Mouse (Mus musculus) ES-E14 (cell line): ENCODE results near the gene Chd6. TPM values are rescaled to one million over a fixed set of nuclear protein-coding genes. Genes with fewer than 3 reads are reported as not detected.

Experiments used
- DNase-seq: peaks from one replicate; pipeline ENCODE4 v3.0.0-alpha.2; 2013; ENCODE audit warnings: low read depth, low spot score
- H3K27ac ChIP-seq: 2 replicates; pipeline ENCODE4 v1.5.1; 2012; ENCODE audit warnings: low read depth, mild to moderate bottlenecking, low read length, moderate library complexity, mixed read lengths; ENCODE audit not compliant: poor library complexity, insufficient read depth, severe bottlenecking
- H3K36me3 ChIP-seq: 2 replicates; pipeline ENCODE4 v1.6.1; 2012; ENCODE audit warnings: mild to moderate bottlenecking, low read length, moderate library complexity, mixed read lengths; ENCODE audit not compliant: control insufficient read depth, poor library complexity, insufficient read depth, severe bottlenecking
- H3K4me1 ChIP-seq, 2 experiments: fragments of 150-350 bp in 1 of 2; sonication (generic) in 1 of 2; 2 replicates each; pipeline ENCODE4 v1.6.1; 2012; ENCODE audit warnings: low read length in 2 of 2, mild to moderate bottlenecking in 1 of 2, mixed read lengths in 1 of 2; ENCODE audit not compliant: control insufficient read depth in 2 of 2, insufficient read depth in 2 of 2, poor library complexity in 1 of 2
- H3K4me3 ChIP-seq, 2 experiments: fragments of 150-350 bp in 1 of 2; sonication (generic) in 1 of 2; 2 replicates each; pipeline ENCODE4 v1.5.1; 2012; ENCODE audit warnings: low read length in 2 of 2, low read depth in 1 of 2, mild to moderate bottlenecking in 1 of 2, mixed read lengths in 1 of 2; ENCODE audit not compliant: insufficient read depth in 1 of 2, poor library complexity in 1 of 2, severe bottlenecking in 1 of 2
- H3K9ac ChIP-seq: 2 replicates; pipeline ENCODE4 v1.6.1; 2012; ENCODE audit warnings: low read depth, mild to moderate bottlenecking, low read length, mixed read lengths; ENCODE audit not compliant: poor library complexity, insufficient read depth, severe bottlenecking
- H3K9me3 ChIP-seq: fragments of 150-350 bp; sonication (generic); 2 replicates; pipeline ENCODE4 v1.6.1; 2012; ENCODE audit warnings: low read depth, mild to moderate bottlenecking, low read length; ENCODE audit not compliant: control insufficient read depth, insufficient read depth
- CHD2 ChIP-seq: IDR thresholded peaks from 2 replicates; pipeline ENCODE4 v1.6.1; 2014; ENCODE audit warnings: mild to moderate bottlenecking, low read depth, low read length, inconsistent platforms
- HCFC1 ChIP-seq: IDR thresholded peaks from 2 replicates; pipeline ENCODE4 v1.6.1; 2012; ENCODE audit warnings: low read length, inconsistent platforms, borderline replicate concordance; ENCODE audit not compliant: insufficient read depth
- MAFK ChIP-seq: IDR thresholded peaks from 2 replicates; pipeline ENCODE4 v1.6.1; 2014; ENCODE audit warnings: mild to moderate bottlenecking, low read depth, low read length, inconsistent platforms; ENCODE audit not compliant: insufficient read depth
- ZC3H11A ChIP-seq: IDR thresholded peaks from 2 replicates; pipeline ENCODE4 v1.6.1; 2012; ENCODE audit warnings: low read depth, mild to moderate bottlenecking, inconsistent platforms, low read length, borderline replicate concordance
- ZNF384 ChIP-seq: IDR thresholded peaks from 2 replicates; pipeline ENCODE4 v1.6.1; 2012; ENCODE audit warnings: low read depth, low read length, inconsistent platforms
- in situ Hi-C, 2 experiments: fragments of 600-800 bp; cut with MboI; formaldehyde crosslinking; loops; one replicate each; pipeline ENCODE4 v1.15.1; 2025; ENCODE audit warnings: low sequenced_read_pairs in 2 of 2, inconsistent platforms in 1 of 2; ENCODE audit not compliant: unreplicated experiment in 2 of 2
- total RNA-seq: library from RNA; depleted of rRNA; stranded (reverse); fragments of 300-350 nt; gene quantifications from 2 replicates; pipeline ENCODE4 v1.2.3, GENCODE M21; 2012

Gene Chd6
- total RNA-seq, 1 experiment = 50.7 TPM

- no peak for DNase-seq
Measured at GRCm38 (mm10) chr2:161058841-161059240, 50.0 kb downstream of the Chd6 start.

GRCm38 (mm10) chr2:161053765-161054164 lies 55.1 kb downstream of the Chd6 start:
- H3K27ac ChIP-seq = no peak overlapping the region
- no peak overlapping the region for H3K9ac ChIP-seq
- peaks cover 8% of the 10 kb centered on the region; the same call in 1 of the 2 replicates for H3K36me3 ChIP-seq
- no peak for DNase-seq
- in situ Hi-C loops = no loop called here
- H3K4me3 ChIP-seq = no peak overlapping the region
- no peaks in the 10 kb centered on the region for H3K4me1 ChIP-seq
- TF ChIP-seq CHD2 (no peak), ZNF384 (no peak), ZC3H11A (no peak), HCFC1 (no peak), MAFK (no peak)
- no peaks in the 10 kb centered on the region for H3K9me3 ChIP-seq

More at GRCm38 (mm10) chr2:161058841-161059240, 50.0 kb downstream of the Chd6 start:
- in situ Hi-C loops = no loop called here
- peaks cover 0 to 3% of the 10 kb centered on the region in 2 experiments; a peak in 1 of 4 replicates for H3K4me1 ChIP-seq
- no peak for TF ChIP-seq ZC3H11A
- no peak for TF ChIP-seq MAFK
- no peak for TF ChIP-seq ZNF384
- TF ChIP-seq CHD2 = no peak
- no peak for TF ChIP-seq HCFC1
- no peaks in the 10 kb centered on the region for H3K9me3 ChIP-seq
- no peak overlapping the region for H3K9ac ChIP-seq
- H3K4me3 ChIP-seq = no peak overlapping the region
- H3K27ac ChIP-seq = no peak overlapping the region
- no peaks in the 10 kb centered on the region for H3K36me3 ChIP-seq

GRCm38 (mm10) chr2:161052175-161052574 lies 56.7 kb downstream of the Chd6 start:
- H3K4me1 ChIP-seq = no peaks in the 10 kb centered on the region
- TF ChIP-seq ZC3H11A (no peak), HCFC1 (no peak)
- H3K27ac ChIP-seq = no peak overlapping the region
- H3K36me3 ChIP-seq = peaks cover 8% of the 10 kb centered on the region; the same call in 1 of the 2 replicates
- no peak overlapping the region for H3K4me3 ChIP-seq
- no peak for DNase-seq
- in situ Hi-C loops = no loop called here
- H3K9ac ChIP-seq = no peak overlapping the region
- no peaks in the 10 kb centered on the region for H3K9me3 ChIP-seq

GRCm38 (mm10) chr2:161049426-161049825 lies 59.4 kb downstream of the Chd6 start:
- H3K9ac ChIP-seq = no peak overlapping the region
- no peaks in the 10 kb centered on the region for H3K4me1 ChIP-seq
- no peak overlapping the region for H3K4me3 ChIP-seq
- DNase-seq = no peak
- no peak for TF ChIP-seq ZC3H11A
- no peak for TF ChIP-seq HCFC1
- TF ChIP-seq MAFK = no peak
- TF ChIP-seq ZNF384 = no peak
- TF ChIP-seq CHD2 = no peak
- in situ Hi-C loops = no loop called here
- H3K27ac ChIP-seq = no peak overlapping the region
- H3K9me3 ChIP-seq = no peaks in the 10 kb centered on the region
- H3K36me3 ChIP-seq = peaks cover 8% of the 10 kb centered on the region; the same call in 1 of the 2 replicates
